Mouse (Mus musculus) T-helper 2 cell (primary cell): Measurements from ENCODE around the gene Rassf3.

ENCODE experiments used
- in situ Hi-C: fragments of 300-600 bp; cut with MboI, MseI; formaldehyde crosslinking; loops from one replicate; pipeline ENCODE4 v1.15.1; 2025; ENCODE audit warnings: high pct_unique_total_duplicates

Rassf3 gene

GRCm38 (mm10) chr10:121367780-121368179 lies 108.4 kb downstream of the Rassf3 start:
- in situ Hi-C loops, result no loop called here

- in situ Hi-C loops, result no loop called here
These were observed 108.9 kb downstream of the Rassf3 start for GRCm38 (mm10) chr10:121367271-121367670.

- in situ Hi-C loops, result no loop called here
These were observed 110.3 kb downstream of the Rassf3 start for GRCm38 (mm10) chr10:121365781-121366272.

GRCm38 (mm10) chr10:121364801-121365564 lies 111.2 kb downstream of the Rassf3 start, which contains the start of gene Gns:
Gene Gns, plus strand, starts transcription at chr10:121365090.
- in situ Hi-C loops, result no loop called here

GRCm38 (mm10) chr10:121364306-121364705 lies 111.8 kb downstream of the Rassf3 start:
- in situ Hi-C loops, result no loop called here

- in situ Hi-C loops, result no loop called here
These were observed 112.9 kb downstream of the Rassf3 start for GRCm38 (mm10) chr10:121363201-121363600.

GRCm38 (mm10) chr10:121360358-121360757 lies 115.8 kb downstream of the Rassf3 start:
- in situ Hi-C loops, result no loop called here
